Mouse (Mus musculus) neural tube, embryonic 12.5 days (tissue): ENCODE data around the gene Gm21973. TPM values are rescaled to one million over a fixed set of nuclear protein-coding genes. Genes with fewer than 3 reads are reported as not detected.

Source experiments
- ATAC-seq: fragments of 200-750 bp; cut with Nextera tagmentation; 2 replicates; pipeline ENCODE4 v1.8.0; 2017; ENCODE audit warnings: low read depth, mild to moderate bottlenecking, moderate TSS enrichment, moderate library complexity; ENCODE audit not compliant: low FRiP score
- H3K27ac ChIP-seq: fragments of 300-500 bp; sonication (generic); 2 replicates; pipeline ENCODE4 v1.5.1; 2016
- H3K27me3 ChIP-seq: fragments of 300-500 bp; sonication (generic); replicated peaks from 2 replicates; pipeline ENCODE4 v1.6.1; 2016; ENCODE audit warnings: mild to moderate bottlenecking
- H3K36me3 ChIP-seq: fragments of 300-500 bp; sonication (generic); 2 replicates; pipeline ENCODE4 v1.6.1; 2016; ENCODE audit warnings: mild to moderate bottlenecking
- H3K4me1 ChIP-seq: fragments of 300-500 bp; sonication (generic); 2 replicates; pipeline ENCODE4 v1.6.1; 2016
- H3K4me2 ChIP-seq: fragments of 300-500 bp; sonication (generic); replicated peaks from 2 replicates; pipeline ENCODE4 v1.6.1; 2016; ENCODE audit warnings: mild to moderate bottlenecking
- H3K4me3 ChIP-seq: fragments of 300-500 bp; sonication (generic); 2 replicates; pipeline ENCODE4 v1.5.1; 2016
- H3K9ac ChIP-seq: fragments of 300-500 bp; sonication (generic); 2 replicates; pipeline ENCODE4 v1.6.1; 2016; ENCODE audit warnings: mild to moderate bottlenecking
- H3K9me3 ChIP-seq: fragments of 300-500 bp; sonication (generic); 2 replicates; pipeline ENCODE4 v1.6.1; 2016; ENCODE audit warnings: mild to moderate bottlenecking
- WGBS: fragments of 180-500 bp; shearing (Covaris S2); methylation state at CpG from one replicate; pipeline ENCODE4 v1.1.7; 2016; 5-methylcytosine and 5-hydroxymethylcytosine counted together
- polyA plus RNA-seq: library from polyadenylated mRNA; unstranded; fragments of >200 nt; fragmentation: Nextera tagmentation; extraction: Ambion mirVana; gene quantifications from 2 replicates; pipeline ENCODE4 v1.2.1, GENCODE M21; 2016

Gm21973 gene
- polyA plus RNA-seq, 1 experiment from 2014 or later = not detected

DNA sequence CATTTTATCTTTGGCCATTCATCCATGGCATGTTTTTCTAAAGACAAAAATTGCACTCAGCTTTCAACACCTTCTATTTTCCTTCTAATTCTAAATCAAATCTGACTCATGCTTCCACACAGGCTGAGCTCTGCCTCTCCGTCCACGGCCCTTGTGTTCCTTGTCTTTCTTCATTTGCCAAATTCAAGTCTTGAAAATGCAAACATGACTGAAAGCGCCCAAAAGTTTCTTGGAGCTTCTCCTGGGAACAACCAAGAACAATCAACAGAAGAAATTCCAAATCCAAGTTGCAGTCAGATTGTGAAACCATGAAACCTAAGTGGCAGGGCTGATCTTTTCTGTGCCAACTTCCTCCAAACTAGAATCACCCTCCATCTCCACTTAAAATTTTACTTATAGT is 13.4 kb downstream of the Gm21973 start:
- Histone ChIP-seq H3K36me3 (no peaks in the 10 kb centered on the region), H3K4me3 (no peak overlapping the region), H3K4me2 (no peak overlapping the region), H3K4me1 (no peaks in the 10 kb centered on the region), H3K9ac (no peak overlapping the region), H3K27ac (no peak overlapping the region), H3K9me3 (no peaks in the 10 kb centered on the region), H3K27me3 (no peaks in the 10 kb centered on the region)
- no peak for ATAC-seq
- WGBS = 90% methylated on average over 3 of the region's 3 CpGs

DNA sequence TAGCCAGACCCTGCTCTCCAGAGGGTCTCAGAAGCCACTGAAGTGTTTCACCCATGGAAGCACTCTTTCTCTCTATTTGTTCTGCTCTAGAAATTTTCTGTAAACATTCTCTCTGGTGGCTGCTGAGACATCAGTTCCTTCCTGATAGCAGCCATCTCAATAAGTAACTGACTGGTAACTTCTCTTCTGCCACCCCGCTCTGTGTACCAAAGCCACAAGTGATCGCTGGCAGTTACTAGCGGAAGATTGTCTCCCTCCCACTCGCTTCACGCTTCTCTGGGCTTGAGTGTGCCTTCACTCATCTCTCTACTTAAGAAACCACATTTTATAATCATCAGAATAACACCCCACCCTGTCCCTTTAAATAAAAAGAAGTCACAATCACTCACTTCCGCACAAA is 21.9 kb downstream of the Gm21973 start:
- no peaks in the 10 kb centered on the region for H3K9me3 ChIP-seq
- H3K9ac ChIP-seq = no peak overlapping the region
- no peaks in the 10 kb centered on the region for H3K4me1 ChIP-seq
- no peak overlapping the region for H3K4me2 ChIP-seq
- H3K27ac ChIP-seq = no peak overlapping the region
- no peak overlapping the region for H3K4me3 ChIP-seq
- 96% methylated on average over 6 of the region's 6 CpGs for WGBS
- ATAC-seq = no peak
- H3K27me3 ChIP-seq = no peaks in the 10 kb centered on the region
- no peaks in the 10 kb centered on the region for H3K36me3 ChIP-seq

DNA sequence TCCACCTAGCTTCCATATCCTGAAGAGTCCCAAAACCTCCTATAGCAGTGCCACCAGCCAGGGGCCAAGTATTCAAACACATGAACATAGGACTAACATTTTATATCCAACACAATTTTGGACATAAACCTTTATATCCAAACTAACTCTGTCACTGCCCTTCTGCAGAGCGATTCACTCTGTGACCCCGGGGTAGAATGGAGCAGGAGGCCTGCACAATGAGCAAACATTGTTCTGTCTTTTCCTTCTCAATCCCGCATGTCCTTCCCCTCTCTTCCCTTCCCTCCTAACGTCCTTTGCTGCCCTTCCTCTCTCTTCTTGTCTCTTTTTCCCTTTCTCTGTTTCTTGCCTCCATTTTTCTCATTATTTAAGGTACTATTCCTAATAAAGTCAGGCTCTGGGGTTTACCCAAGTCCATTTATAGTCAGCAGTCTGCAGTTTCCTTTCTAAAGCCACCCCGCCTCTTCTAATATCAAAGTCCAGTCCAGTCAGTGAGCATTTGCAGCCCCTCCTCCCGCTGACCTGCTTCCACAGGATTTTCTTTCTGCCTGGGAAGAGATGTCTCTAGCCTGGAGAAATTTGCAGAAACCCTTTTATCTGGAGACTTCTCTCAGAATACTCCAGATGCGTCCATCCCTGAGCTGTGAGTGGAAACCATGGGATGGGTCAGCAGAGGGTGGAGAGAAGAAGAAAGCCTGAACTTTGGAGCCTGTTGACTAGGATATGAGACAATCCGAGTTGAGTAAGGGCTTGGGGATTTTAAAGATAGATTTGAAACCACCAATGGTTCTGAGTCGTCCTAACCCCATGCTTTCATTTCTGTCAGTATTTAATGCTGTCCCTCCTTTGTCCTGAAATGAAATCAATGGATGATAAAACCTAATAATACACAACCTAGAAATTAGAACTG is 33.1 kb downstream of the Gm21973 start, which contains the start of gene Agxt2:
TSS of gene Agxt2 (plus strand) at position 494 of the 910 bp plus-strand sequence.
- Histone ChIP-seq H3K27ac (no peak within 1 kb of the TSS), H3K9me3 (no peaks in the 10 kb centered on the region), H3K27me3 (no peaks in the 10 kb centered on the region), H3K36me3 (no peaks in the 10 kb centered on the region), H3K4me2 (no peak within 1 kb of the TSS), H3K9ac (no peak within 1 kb of the TSS), H3K4me1 (no peaks in the 10 kb centered on the region), H3K4me3 (no peak within 1 kb of the TSS)
- ATAC-seq = no peak
- 82% methylated on average over 9 of the region's 9 CpGs for WGBS

- no peak overlapping the region for H3K27ac ChIP-seq
- no peaks in the 10 kb centered on the region for H3K9me3 ChIP-seq
- 98% methylated on average over 2 of the region's 2 CpGs for WGBS
- no peak overlapping the region for H3K4me3 ChIP-seq
- H3K4me2 ChIP-seq = no peak overlapping the region
- H3K36me3 ChIP-seq = no peaks in the 10 kb centered on the region
- ATAC-seq = no peak
- no peak overlapping the region for H3K9ac ChIP-seq
- H3K27me3 ChIP-seq = no peaks in the 10 kb centered on the region
- no peaks in the 10 kb centered on the region for H3K4me1 ChIP-seq
These were observed 41.2 kb downstream of the Gm21973 start for GRCm38 (mm10) chr15:10366331-10366730.

DNA sequence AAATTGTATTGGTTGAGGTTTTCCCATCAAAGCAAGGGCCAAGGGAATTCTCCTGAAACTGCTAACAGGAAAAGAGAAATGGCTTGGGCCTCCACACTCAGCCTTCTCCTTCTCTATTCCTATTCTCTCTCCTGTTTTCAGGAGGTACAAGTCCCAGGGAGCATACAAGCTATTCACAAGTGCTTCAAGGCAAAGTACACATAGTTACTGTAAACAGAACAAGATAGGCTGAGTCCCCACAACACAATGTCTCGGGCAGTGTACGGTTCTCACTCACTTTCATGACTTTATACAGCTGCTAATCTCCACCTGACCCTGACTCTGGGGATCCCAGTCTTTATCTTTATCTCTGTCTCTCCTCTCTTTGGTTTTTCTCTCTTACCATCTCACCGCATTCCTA is 50.2 kb downstream of the Gm21973 start:
- no peak for ATAC-seq
- Histone ChIP-seq H3K4me1 (no peaks in the 10 kb centered on the region), H3K4me2 (no peak overlapping the region), H3K9me3 (no peaks in the 10 kb centered on the region), H3K36me3 (no peaks in the 10 kb centered on the region), H3K27ac (no peak overlapping the region), H3K4me3 (no peak overlapping the region), H3K27me3 (no peaks in the 10 kb centered on the region), H3K9ac (no peak overlapping the region)
- 69% methylated on average over 3 of the region's 3 CpGs for WGBS

DNA sequence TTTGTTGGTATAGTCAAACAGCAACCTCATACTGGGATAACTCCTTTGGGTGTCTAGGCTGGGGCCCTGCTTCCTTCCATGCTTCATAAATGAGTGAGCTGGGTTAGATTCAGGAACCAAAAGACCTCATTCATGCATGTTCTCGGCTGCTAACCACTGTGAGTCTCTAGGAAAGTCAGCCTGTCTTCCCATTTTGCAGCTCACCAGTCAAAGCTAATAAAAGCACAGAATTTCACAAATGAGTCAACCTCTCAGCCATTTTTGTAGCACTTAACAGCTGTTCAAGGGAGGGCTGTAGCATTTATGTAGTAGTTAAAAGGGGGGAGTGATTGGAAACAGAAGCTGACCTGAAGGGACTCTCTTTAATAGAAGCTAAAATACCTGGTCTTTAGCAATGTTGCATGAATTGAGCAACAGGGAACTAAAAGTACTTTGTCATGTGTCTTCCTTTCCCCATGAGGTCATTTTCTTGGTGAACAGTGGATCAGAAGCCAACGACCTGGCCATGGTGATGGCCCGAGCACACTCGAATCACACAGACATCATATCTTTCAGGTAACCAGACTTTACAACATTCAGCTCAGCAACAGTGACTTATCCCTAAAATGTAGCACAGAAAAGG is 53.3 kb downstream of the Gm21973 start:
- H3K4me2 ChIP-seq = no peak overlapping the region
- WGBS = 85% methylated on average over 4 of the region's 4 CpGs
- H3K27ac ChIP-seq = no peak overlapping the region
- H3K9me3 ChIP-seq = no peaks in the 10 kb centered on the region
- no peaks in the 10 kb centered on the region for H3K4me1 ChIP-seq
- H3K9ac ChIP-seq = no peak overlapping the region
- ATAC-seq = no peak
- H3K36me3 ChIP-seq = no peaks in the 10 kb centered on the region
- no peaks in the 10 kb centered on the region for H3K27me3 ChIP-seq
- H3K4me3 ChIP-seq = no peak overlapping the region

DNA sequence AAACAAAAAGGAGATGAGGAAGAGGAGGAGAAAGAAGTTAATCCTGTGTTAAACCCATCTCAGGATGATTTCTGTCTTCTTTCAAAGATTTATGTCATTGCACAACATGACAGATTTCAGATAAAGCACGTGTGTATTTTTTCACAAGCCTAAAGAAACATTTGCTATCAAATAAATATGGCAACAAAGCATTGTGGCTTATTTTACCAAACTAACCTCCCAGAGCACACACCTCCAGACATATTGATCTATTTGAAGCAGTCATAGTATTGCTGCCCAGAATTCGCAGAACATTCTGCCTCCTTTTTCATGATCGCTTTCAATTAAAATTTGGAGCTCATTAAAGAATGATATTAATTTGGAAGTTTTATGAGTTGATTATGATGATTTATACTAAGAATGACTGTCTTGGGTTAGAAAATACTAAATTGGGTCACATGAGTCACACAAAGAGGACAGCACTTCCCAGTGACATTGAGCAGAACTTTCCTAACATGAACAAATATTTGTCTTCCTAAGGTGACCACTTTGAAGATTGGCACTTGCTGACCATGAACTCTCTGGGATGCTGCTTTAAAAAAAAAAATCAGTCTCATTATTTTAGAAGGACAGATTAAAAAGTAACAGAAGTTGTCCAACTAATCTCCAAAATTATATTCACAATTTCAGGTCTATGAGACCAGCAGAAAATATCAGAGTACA is 54.7 kb downstream of the Gm21973 start:
- no peaks in the 10 kb centered on the region for H3K27me3 ChIP-seq
- no peaks in the 10 kb centered on the region for H3K9me3 ChIP-seq
- H3K4me2 ChIP-seq = no peak overlapping the region
- no peak overlapping the region for H3K4me3 ChIP-seq
- no peaks in the 10 kb centered on the region for H3K4me1 ChIP-seq
- no peak for ATAC-seq
- no peak overlapping the region for H3K9ac ChIP-seq
- WGBS = 96% methylated on average over 3 of the region's 3 CpGs
- no peak overlapping the region for H3K27ac ChIP-seq
- no peaks in the 10 kb centered on the region for H3K36me3 ChIP-seq

DNA sequence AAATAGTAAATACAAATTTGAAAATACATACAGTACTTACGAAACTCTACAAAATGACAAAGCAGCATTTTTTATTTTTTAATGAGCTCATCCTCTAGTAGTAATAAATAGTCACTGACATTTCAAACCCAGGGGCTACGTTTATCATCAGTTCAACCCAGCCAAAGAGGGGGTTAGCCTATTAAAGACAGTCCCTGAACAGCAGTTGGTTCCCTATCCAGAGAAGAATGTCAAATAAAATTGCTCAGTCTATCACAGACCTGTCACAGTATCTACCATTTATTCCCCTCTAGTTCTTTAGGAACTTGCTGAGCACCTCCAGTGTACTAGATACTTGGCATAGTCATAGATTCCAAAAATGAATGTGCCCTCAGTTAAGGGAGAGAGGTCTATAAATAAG is 62.1 kb downstream of the Gm21973 start:
- Histone ChIP-seq H3K27ac (no peak overlapping the region), H3K4me1 (no peaks in the 10 kb centered on the region), H3K4me3 (no peak overlapping the region), H3K36me3 (no peaks in the 10 kb centered on the region), H3K9me3 (no peaks in the 10 kb centered on the region), H3K27me3 (no peaks in the 10 kb centered on the region), H3K9ac (no peak overlapping the region), H3K4me2 (no peak overlapping the region)
- 68% methylated on average over 2 of the region's 2 CpGs for WGBS
- ATAC-seq = no peak

DNA sequence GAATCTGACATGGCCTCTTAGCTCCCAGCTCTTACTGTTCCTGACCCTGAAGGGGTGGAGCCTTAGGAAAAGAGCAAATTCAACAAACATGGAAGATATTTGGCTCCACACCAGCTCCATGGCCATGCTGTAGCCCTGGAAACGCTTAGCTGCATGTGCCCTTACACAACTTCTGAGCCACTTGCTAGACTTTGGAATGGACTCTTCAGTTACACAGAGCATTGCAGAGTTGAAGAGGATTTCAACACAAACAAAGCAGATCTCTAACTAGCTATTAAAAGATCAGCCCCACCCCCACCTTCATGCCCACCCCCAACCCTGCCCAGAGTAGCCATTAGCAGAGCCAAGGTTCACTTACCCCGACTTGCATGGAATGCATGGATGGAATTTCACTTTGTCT is 74.6 kb downstream of the Gm21973 start:
- WGBS = 85% methylated on average over 2 of the region's 2 CpGs

GRCm38 (mm10) chr15:10400415-10400814 is 75.2 kb downstream of the Gm21973 start:
- H3K27ac ChIP-seq = no peak overlapping the region
- no peak overlapping the region for H3K4me3 ChIP-seq
- no peaks in the 10 kb centered on the region for H3K36me3 ChIP-seq
- H3K9me3 ChIP-seq = no peaks in the 10 kb centered on the region
- no peak overlapping the region for H3K9ac ChIP-seq
- no peaks in the 10 kb centered on the region for H3K4me1 ChIP-seq
- 56% methylated on average over 3 of the region's 3 CpGs for WGBS
- no peak for ATAC-seq
- H3K27me3 ChIP-seq = no peaks in the 10 kb centered on the region
- no peak overlapping the region for H3K4me2 ChIP-seq

More for the DNA sequence above, 74.6 kb downstream of the Gm21973 start:
- H3K4me2 ChIP-seq = no peak overlapping the region
- no peaks in the 10 kb centered on the region for H3K36me3 ChIP-seq
- no peaks in the 10 kb centered on the region for H3K4me1 ChIP-seq
- H3K27ac ChIP-seq = no peak overlapping the region
- H3K27me3 ChIP-seq = no peaks in the 10 kb centered on the region
- ATAC-seq = no peak
- no peak overlapping the region for H3K4me3 ChIP-seq
- no peaks in the 10 kb centered on the region for H3K9me3 ChIP-seq
- no peak overlapping the region for H3K9ac ChIP-seq

DNA sequence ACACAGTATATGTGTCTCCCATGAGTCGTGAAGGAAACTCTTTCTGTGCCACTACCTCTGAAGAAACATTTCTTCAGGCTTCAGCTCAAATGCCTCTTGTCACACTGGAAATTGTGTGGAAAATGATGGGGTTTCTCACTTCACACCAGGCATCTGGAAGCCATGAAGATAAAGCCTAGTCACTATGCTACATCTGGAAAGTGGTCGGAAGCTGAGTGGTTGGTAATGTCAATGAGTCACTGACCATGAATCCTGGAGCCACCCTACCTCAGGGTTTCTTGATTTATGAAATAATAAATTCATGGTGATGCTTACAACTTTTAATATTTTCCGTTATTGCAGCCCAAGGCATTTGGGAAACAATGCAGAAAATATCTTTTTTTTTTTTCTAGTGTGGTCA is 84.7 kb downstream of the Gm21973 start:
- no peaks in the 10 kb centered on the region for H3K36me3 ChIP-seq
- no peak overlapping the region for H3K4me3 ChIP-seq
- H3K4me1 ChIP-seq = no peaks in the 10 kb centered on the region
- H3K9me3 ChIP-seq = no peaks in the 10 kb centered on the region
- H3K9ac ChIP-seq = no peak overlapping the region
- 86% methylated on average over 3 of the region's 3 CpGs for WGBS
- ATAC-seq = no peak
- H3K27me3 ChIP-seq = no peaks in the 10 kb centered on the region
- no peak overlapping the region for H3K4me2 ChIP-seq
- H3K27ac ChIP-seq = no peak overlapping the region

DNA sequence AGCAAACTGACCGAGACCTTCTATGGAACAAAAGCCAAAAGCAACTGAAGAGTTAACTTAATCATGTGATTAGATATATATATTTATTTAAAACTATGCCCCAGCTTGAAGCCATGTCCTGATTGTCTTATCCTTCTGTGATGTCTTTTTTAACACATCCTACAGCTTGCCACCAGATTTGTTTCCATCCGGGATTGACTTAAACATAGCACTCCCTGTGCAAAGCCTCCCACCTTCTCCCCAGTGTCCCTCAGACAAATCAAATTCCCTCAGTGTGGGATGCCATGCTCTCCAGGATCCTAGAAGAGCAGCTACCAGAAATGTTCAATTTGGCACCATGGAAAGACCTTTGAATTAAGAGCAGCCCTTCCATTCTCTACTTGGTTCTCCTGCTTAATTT is 85.7 kb downstream of the Gm21973 start:
- no peak for ATAC-seq
- WGBS = 88% methylated on average over 2 of the region's 2 CpGs

More for the DNA sequence above, 85.7 kb downstream of the Gm21973 start:
- H3K9me3 ChIP-seq = no peaks in the 10 kb centered on the region
- no peak overlapping the region for H3K4me2 ChIP-seq
- H3K27ac ChIP-seq = no peak overlapping the region
- no peaks in the 10 kb centered on the region for H3K27me3 ChIP-seq
- H3K36me3 ChIP-seq = no peaks in the 10 kb centered on the region
- H3K4me1 ChIP-seq = no peaks in the 10 kb centered on the region
- H3K4me3 ChIP-seq = no peak overlapping the region
- no peak overlapping the region for H3K9ac ChIP-seq
